Mouse (Mus musculus) B cell, adult 62 days (primary cell): ENCODE results near the gene Golgb1. TPM values are rescaled to one million over a fixed set of nuclear protein-coding genes. Genes with fewer than 3 reads are reported as not detected.

Source experiments
- total RNA-seq: library from RNA; stranded (reverse); gene quantifications from 4 replicates; pipeline ENCODE4 v1.2.4, GENCODE M21; 2023

Golgb1 gene
- total RNA-seq = 34.5 to 47.8 TPM (median 38.9 TPM) in 4 replicates

DNA sequence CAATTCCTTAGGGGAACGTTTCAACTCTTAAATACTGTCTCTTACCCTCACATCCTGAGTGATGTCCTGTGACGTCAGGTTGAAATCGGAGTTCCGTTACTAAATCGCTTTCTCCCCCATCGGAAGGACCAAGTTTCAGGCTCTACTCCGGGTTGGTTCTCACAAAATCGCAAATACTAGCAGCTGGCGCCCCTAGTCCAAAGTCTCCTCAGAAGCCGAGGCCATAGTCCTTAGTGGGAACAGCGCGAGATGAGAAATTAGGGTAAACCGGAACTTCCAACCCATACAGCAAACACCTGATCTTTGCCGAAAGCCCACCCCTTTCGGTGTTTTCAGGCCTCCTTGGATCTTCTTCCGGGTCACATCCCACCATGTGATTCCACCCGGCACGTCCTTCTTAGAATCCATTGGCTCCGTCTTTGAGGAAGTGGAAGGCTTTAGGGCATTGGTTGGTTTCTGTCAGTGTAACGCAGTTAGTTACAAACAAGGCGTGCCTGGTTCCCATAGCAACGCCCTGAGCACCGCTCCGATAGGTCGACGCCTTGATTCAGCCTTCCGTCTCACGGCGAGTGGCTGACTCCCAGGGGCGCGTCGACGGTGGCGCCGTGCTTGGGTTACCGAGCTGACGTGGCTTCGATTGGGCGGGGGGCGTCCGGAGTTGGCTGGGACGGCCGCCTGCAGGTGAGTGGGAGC is at the start of gene Golgb1, which contains the start of gene Eaf2:
Gene Golgb1, plus strand, starts transcription at position 558 of the 693 bp plus-strand sequence.
Gene Eaf2, minus strand, starts transcription at position 421 of the 693 bp plus-strand sequence.

DNA sequence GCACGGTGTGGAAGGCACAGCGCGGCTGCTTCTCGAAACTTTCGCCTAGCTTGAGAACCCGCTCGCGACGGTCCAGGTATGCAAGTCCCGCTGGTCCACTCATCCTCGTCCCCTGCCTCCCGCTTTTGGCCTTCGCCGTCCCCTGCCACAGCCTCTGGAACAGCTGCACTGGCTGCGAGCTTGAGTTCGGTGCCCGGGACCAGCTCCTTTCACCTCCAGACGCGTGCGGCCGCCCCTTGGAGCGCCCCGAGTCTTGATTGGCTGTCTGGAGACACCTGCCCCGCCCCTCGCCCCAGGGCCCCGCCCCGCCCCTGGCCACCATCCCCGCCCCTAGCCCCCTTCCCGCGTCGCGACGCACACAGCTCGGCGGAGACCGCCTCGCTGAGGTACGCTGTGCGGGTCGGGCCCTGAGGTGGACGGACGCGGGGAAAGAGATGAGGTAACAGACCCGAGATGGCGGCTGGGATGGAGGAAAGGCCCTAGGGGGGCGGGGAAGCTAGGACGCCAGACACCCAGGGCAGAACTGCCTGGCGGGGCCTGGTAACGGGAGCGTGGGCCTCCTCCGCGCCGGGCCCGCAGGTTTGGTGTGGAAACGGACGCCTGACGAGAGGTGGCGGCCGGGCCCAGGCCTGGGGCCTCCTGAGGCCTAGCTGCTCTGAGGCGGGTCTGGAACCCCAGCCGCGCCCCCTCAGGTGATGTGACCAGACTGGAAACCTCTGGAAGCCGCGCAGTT is 46.7 kb upstream of the Golgb1 start, which contains the start of gene Iqcb1:
Gene Iqcb1, plus strand, starts transcription at position 332 of the 733 bp plus-strand sequence.

DNA sequence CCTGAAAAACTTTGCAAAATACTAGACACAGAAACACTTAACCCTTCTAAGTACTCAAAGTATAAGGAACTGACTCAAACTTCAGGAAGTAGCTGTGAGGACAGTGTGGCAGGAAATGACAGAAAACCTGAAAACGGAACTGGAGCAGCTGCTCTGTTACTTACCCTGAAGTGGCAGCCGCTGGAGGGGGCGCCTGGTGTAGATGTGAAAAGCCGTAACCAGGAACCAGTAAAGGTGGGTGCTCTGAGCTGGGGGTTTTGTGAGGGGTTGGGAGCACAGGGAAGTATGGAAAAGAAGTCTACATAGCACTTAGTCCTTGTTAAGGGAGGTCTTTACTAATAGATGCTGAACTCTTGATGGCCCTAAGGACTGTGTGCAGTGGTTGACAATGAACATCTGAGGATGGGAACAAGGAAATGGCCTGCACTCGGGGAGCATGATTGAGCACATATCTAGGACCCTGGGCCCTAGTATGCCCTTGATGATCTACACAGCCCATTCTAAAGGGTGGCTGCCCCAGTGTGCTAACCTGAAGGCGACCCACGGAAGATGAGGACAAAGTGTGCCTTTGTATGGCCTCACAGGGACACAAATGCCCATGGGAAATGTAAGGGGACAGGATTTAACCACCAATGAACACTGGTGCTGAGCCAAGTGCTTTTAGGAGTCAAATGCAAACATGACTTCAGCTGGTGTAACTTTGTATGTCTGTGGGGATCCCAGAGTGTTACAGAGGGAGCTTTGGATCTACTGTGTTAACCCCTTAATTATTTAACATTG is 60.1 kb downstream of the Golgb1 start, which contains the start of gene Hcls1:
Gene Hcls1, plus strand, starts transcription at position 143 of the 780 bp plus-strand sequence.

Other genes starting within 250 kb of the Golgb1 start
- gene Cd86, start 209.1 kb upstream of the Golgb1 start, total RNA-seq = 165 to 192 TPM (median 175 TPM) in 4 replicates
- 20.1 to 24.4 TPM (median 22.1 TPM) in 4 replicates for gene Ildr1, start 181.2 kb upstream of the Golgb1 start, total RNA-seq
- gene Slc15a2, start 90.2 kb upstream of the Golgb1 start, total RNA-seq = 16.8 to 100 TPM (median 29.4 TPM) in 4 replicates
- 84.7 to 126 TPM (median 104 TPM) in 4 replicates for gene Iqcb1, start 46.8 kb upstream of the Golgb1 start, total RNA-seq
- 8.1 to 12.0 TPM (median 10.4 TPM) in 4 replicates for gene Eaf2, start 137 bp upstream of the Golgb1 start, total RNA-seq
- gene Hcls1, start 59.8 kb downstream of the Golgb1 start, total RNA-seq = 334 to 359 TPM (median 340 TPM) in 4 replicates
- 0.18 to 2.3 TPM (median 0.69 TPM) in 4 replicates for gene Fbxo40, start 115.3 kb downstream of the Golgb1 start, total RNA-seq
- gene Polq, start 136.6 kb downstream of the Golgb1 start, total RNA-seq = 5.2 to 8.0 TPM (median 5.8 TPM) in 4 replicates